Mouse (Mus musculus): Measurements from ENCODE around the gene Dph1.

GRCm38 (mm10) chr11:75161417-75162008 is 29.5 kb downstream of the Dph1 start:
- TF ChIP-seq CTCF (IDR thresholded peaks at IDR 0.05; ENCODE audit: borderline replicate concordance, extremely low read depth, insufficient read depth, insufficient read length), result no peak
- no peak for TF ChIP-seq POLR2A (IDR thresholded peaks at IDR 0.05; ENCODE audit: borderline replicate concordance, extremely low read depth, insufficient read depth, insufficient read length, poor library complexity, severe bottlenecking)
